In the genomic region with DNA sequence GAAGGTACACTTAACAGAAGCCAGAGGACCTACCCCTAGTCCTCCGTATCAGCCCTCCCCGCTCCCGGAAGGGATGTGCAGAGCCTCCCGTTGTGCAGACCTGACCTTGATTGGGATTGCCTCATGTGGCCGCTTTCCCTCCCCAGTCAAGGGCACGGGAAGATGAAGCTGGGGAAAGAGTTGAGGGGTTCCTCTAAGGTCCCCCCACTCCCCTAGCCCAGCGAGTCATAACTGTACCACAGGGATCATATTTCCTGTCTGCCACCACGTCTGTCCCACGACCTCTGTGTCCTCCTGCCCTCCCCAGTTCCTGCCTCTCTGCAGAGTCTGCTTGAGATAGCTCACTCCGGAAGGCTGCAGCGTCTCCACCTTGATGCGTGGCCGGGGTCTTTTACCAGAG, we compare ENCODE assay signal across 11 mouse cellular contexts. TPM values are rescaled to one million over a fixed set of nuclear protein-coding genes. Genes with fewer than 3 reads are reported as not detected.
DNase-seq lines count a peak whose midpoint lies in the region; ATAC-seq and TF ChIP-seq lines count a peak whose summit lies in the region.
"Had no signal": no experiment of that assay in that cellular context is flagged by ENCODE, and none has a peak within 500 bp of the region (broad histone marks: within the 10 kb centered on the region; RNA-seq: fewer than 3 reads in every experiment).

No protein-coding gene starts in this region.

- peaks cover 24% of the 10 kb centered on the region for H3K4me1 ChIP-seq in kidney, embryonic 15.5 days
- peaks cover 7% of the 10 kb centered on the region; the same call in 1 of the 2 replicates for H3K4me1 ChIP-seq in kidney, embryonic 16.5 days (ENCODE audit: insufficient read depth, low read length)
- peaks cover 0 to 6% of the 10 kb centered on the region in 2 experiments; a peak in 2 of 4 replicates for H3K4me1 ChIP-seq in liver, embryonic 14.5 days (replicated peaks; ENCODE audit: control insufficient read depth in 2 of 2, insufficient read depth in 2 of 2, low read length in 1 of 2)

- no peaks in the 10 kb centered on the region for H3K9me3 ChIP-seq in kidney, embryonic 15.5 days (replicated peaks)
- H3K9me3 ChIP-seq in kidney, embryonic 16.5 days (ENCODE audit: low read length) = no peaks in the 10 kb centered on the region
- no peaks in the 10 kb centered on the region for H3K9me3 ChIP-seq in liver, embryonic 14.5 days (ENCODE audit: control insufficient read depth, low read length)
- H3K9me3 ChIP-seq: embryonic facial prominence, embryonic 13.5 days; lung, embryonic 15.5 days had no signal

- no peak overlapping the region for H3K9ac ChIP-seq in kidney, embryonic 15.5 days
- H3K9ac ChIP-seq in kidney, embryonic 16.5 days (replicated peaks; ENCODE audit: low read length) = no peak overlapping the region
- no peak overlapping the region for H3K9ac ChIP-seq in liver, embryonic 14.5 days (replicated peaks)
- H3K9ac ChIP-seq: embryonic facial prominence, embryonic 13.5 days; lung, embryonic 15.5 days had no signal

- H3K4me2 ChIP-seq in kidney, embryonic 15.5 days = 0 out of 2 replicates have a peak overlapping the region, but pooled peaks have one; percentile 7
- H3K4me2 ChIP-seq in kidney, embryonic 16.5 days (replicated peaks; ENCODE audit: low read depth, low read length) = no peak overlapping the region
- H3K4me2 ChIP-seq in liver, embryonic 14.5 days (ENCODE audit: low read depth) = no peak overlapping the region
- H3K4me2 ChIP-seq: embryonic facial prominence, embryonic 13.5 days; lung, embryonic 15.5 days had no signal

- H3K4me3 ChIP-seq in kidney, embryonic 15.5 days (replicated peaks) = no peak overlapping the region
- H3K4me3 ChIP-seq in kidney, embryonic 16.5 days (ENCODE audit: low read length) = no peak overlapping the region
- H3K4me3 ChIP-seq in liver, embryonic 14.5 days (ENCODE audit: insufficient read depth in 1 of 2, low read depth in 2 of 2, low read length in 2 of 2) = no peak overlapping the region
- H3K4me3 ChIP-seq: embryonic facial prominence, embryonic 13.5 days; lung, embryonic 15.5 days had no signal

- no peaks in the 10 kb centered on the region for H3K36me3 ChIP-seq in kidney, embryonic 15.5 days
- no peaks in the 10 kb centered on the region for H3K36me3 ChIP-seq in kidney, embryonic 16.5 days (ENCODE audit: insufficient read depth, low read length)
- H3K36me3 ChIP-seq in liver, embryonic 14.5 days (replicated peaks; ENCODE audit: control insufficient read depth, insufficient read depth, low read depth) = no peaks in the 10 kb centered on the region
- H3K36me3 ChIP-seq: embryonic facial prominence, embryonic 13.5 days; lung, embryonic 15.5 days had no signal

- TF ChIP-seq EP300 in liver, embryonic 14.5 days (IDR thresholded peaks at IDR 0.05; ENCODE audit: low read depth) = no peak

- 16% methylated on average over 13 of the region's 13 CpGs for WGBS in kidney, embryonic 15.5 days
- 9% methylated on average over 13 of the region's 13 CpGs for WGBS in kidney, embryonic 16.5 days
- 5% methylated on average over 13 of the region's 13 CpGs for WGBS in liver, embryonic 14.5 days (ENCODE audit: insufficient replicate concordance)

- DNase-seq in liver, embryonic 14.5 days (ENCODE audit: low read depth in 3 of 3, low spot score in 3 of 3) = no peak
- DNase-seq in thymus, postnatal 10 days (ENCODE audit: low spot score in 2 of 2) = peak; percentile 28 to 45
- no peak for DNase-seq in ovary, adult 18-20 months (ENCODE audit: low spot score)
- DNase-seq in left cerebral cortex, adult 8-10 months (ENCODE audit: low spot score in 2 of 2) = no peak
- DNase-seq: gastrocnemius, postnatal 10 days; kidney, adult 9 months had no signal

- H3K27ac ChIP-seq in kidney, embryonic 15.5 days = no peak overlapping the region
- H3K27ac ChIP-seq in kidney, embryonic 16.5 days (ENCODE audit: low read length) = no peak overlapping the region
- no peak overlapping the region for H3K27ac ChIP-seq in liver, embryonic 14.5 days
- H3K27ac ChIP-seq: embryonic facial prominence, embryonic 13.5 days; lung, embryonic 15.5 days had no signal

- peaks cover 30% of the 10 kb centered on the region for H3K27me3 ChIP-seq in kidney, embryonic 15.5 days
- H3K27me3 ChIP-seq in kidney, embryonic 16.5 days (ENCODE audit: insufficient read depth, low read length) = peaks cover 8% of the 10 kb centered on the region; the same call in 1 of the 2 replicates
- peaks cover 30% of the 10 kb centered on the region for H3K27me3 ChIP-seq in liver, embryonic 14.5 days (ENCODE audit: control insufficient read depth, insufficient read depth, low read length)

- no peak for TF ChIP-seq CTCF in liver, embryonic 14.5 days (IDR thresholded peaks at IDR 0.05; ENCODE audit: low read depth)

- ATAC-seq in kidney, embryonic 15.5 days (replicated peaks; ENCODE audit: low FRiP score) = peak; percentile 43; the same call in 1 of the 2 replicates
- no peak; the same call in 1 of the 2 replicates for ATAC-seq in kidney, embryonic 16.5 days (ENCODE audit: low FRiP score, low TSS enrichment)
- peak; percentile 57; the same call in 1 of the 2 replicates for ATAC-seq in erythroblast, adult 5-6 weeks (replicated peaks; ENCODE audit: low FRiP score, poor library complexity, severe bottlenecking)
- ATAC-seq in liver, embryonic 14.5 days (ENCODE audit: insufficient read depth) = peak; percentile 26; the same call in 1 of the 2 replicates

RNA-seq across cellular contexts. Expression of a gene that starts 12.2 kb away (rescaled TPM):
- 148 and 167 TPM in 2 replicates for polyA plus RNA-seq in kidney, embryonic 15.5 days (2015; fragmentation: Nextera tagmentation; extraction: Ambion mirVana)
- polyA plus RNA-seq in kidney, embryonic 16.5 days (2015; fragmentation: Nextera tagmentation; extraction: Ambion mirVana) = 194 and 197 TPM in 2 replicates
- total RNA-seq in erythroblast, adult 5-6 weeks (2015; ENCODE audit: low replicate concordance) = 66.3 and 87.0 TPM in 2 replicates
- total RNA-seq in erythroblast, adult 5-6 weeks (2017; ENCODE audit: low replicate concordance) = 59.7 and 83.1 TPM in 2 replicates
- polyA plus RNA-seq in liver, embryonic 14.5 days (2012; rRNA removed) = 23.8 and 47.0 TPM in 2 replicates
- polyA plus RNA-seq in liver, embryonic 14.5 days (2014; fragmentation: Nextera tagmentation; extraction: Ambion mirVana) = 59.0 and 60.8 TPM in 2 replicates
- 10 to 100 TPM; 79.8 to 83.3 (median 82.0) TPM for total RNA-seq in left cerebral cortex, adult 8-10 months (2022)

RNA-seq across cellular contexts. Expression of a gene that starts 12.7 kb away (rescaled TPM):
- 0.99 and 7.4 TPM in 2 replicates for polyA plus RNA-seq in kidney, embryonic 15.5 days (2015; fragmentation: Nextera tagmentation; extraction: Ambion mirVana)
- 2.9 and 7.7 TPM in 2 replicates for polyA plus RNA-seq in kidney, embryonic 16.5 days (2015; fragmentation: Nextera tagmentation; extraction: Ambion mirVana)
- total RNA-seq in erythroblast, adult 5-6 weeks (2015; ENCODE audit: low replicate concordance) = 2.9 and 5.2 TPM in 2 replicates
- total RNA-seq in erythroblast, adult 5-6 weeks (2017; ENCODE audit: low replicate concordance) = 0.28 and 7.8 TPM in 2 replicates
- polyA plus RNA-seq in liver, embryonic 14.5 days (2012; rRNA removed) = 8.5 and 9.7 TPM in 2 replicates
- polyA plus RNA-seq in liver, embryonic 14.5 days (2014; fragmentation: Nextera tagmentation; extraction: Ambion mirVana) = not detected in 2 replicates
- total RNA-seq in left cerebral cortex, adult 8-10 months (2022) = 10 to 100 TPM; 10.4 to 20.8 (median 16.4) TPM
- polyA plus RNA-seq: embryonic facial prominence, embryonic 13.5 days had no signal

RNA-seq across cellular contexts. Expression of a gene that starts 35.9 kb away (rescaled TPM):
- 16.7 and 18.4 TPM in 2 replicates for polyA plus RNA-seq in kidney, embryonic 15.5 days (2015; fragmentation: Nextera tagmentation; extraction: Ambion mirVana)
- polyA plus RNA-seq in kidney, embryonic 16.5 days (2015; fragmentation: Nextera tagmentation; extraction: Ambion mirVana) = 20.4 and 22.4 TPM in 2 replicates
- total RNA-seq in erythroblast, adult 5-6 weeks (2015; ENCODE audit: low replicate concordance) = 2.3 and 2.5 TPM in 2 replicates
- total RNA-seq in erythroblast, adult 5-6 weeks (2017; ENCODE audit: low replicate concordance) = 1.6 and 5.2 TPM in 2 replicates
- 2.5 TPM in 2 replicates for polyA plus RNA-seq in liver, embryonic 14.5 days (2012; rRNA removed)
- polyA plus RNA-seq in liver, embryonic 14.5 days (2014; fragmentation: Nextera tagmentation; extraction: Ambion mirVana) = 2.7 and 3.3 TPM in 2 replicates
- 1 to 10 TPM; 7.4 to 8.6 (median 8.4) TPM for total RNA-seq in left cerebral cortex, adult 8-10 months (2022)

RNA-seq across cellular contexts. Expression of a gene that starts 57.6 kb away (rescaled TPM):
- 99.2 and 138 TPM in 2 replicates for polyA plus RNA-seq in kidney, embryonic 15.5 days (2015; fragmentation: Nextera tagmentation; extraction: Ambion mirVana)
- 130 and 138 TPM in 2 replicates for polyA plus RNA-seq in kidney, embryonic 16.5 days (2015; fragmentation: Nextera tagmentation; extraction: Ambion mirVana)
- total RNA-seq in erythroblast, adult 5-6 weeks (2015; ENCODE audit: low replicate concordance) = 95.5 and 123 TPM in 2 replicates
- total RNA-seq in erythroblast, adult 5-6 weeks (2017; ENCODE audit: low replicate concordance) = 51.2 and 98.1 TPM in 2 replicates
- 57.0 and 59.6 TPM in 2 replicates for polyA plus RNA-seq in liver, embryonic 14.5 days (2012; rRNA removed)
- 77.7 and 88.7 TPM in 2 replicates for polyA plus RNA-seq in liver, embryonic 14.5 days (2014; fragmentation: Nextera tagmentation; extraction: Ambion mirVana)
- total RNA-seq in left cerebral cortex, adult 8-10 months (2022) = 100 to 1,000 TPM in 1 of 4 experiments, 10 to 100 TPM in 3; 52.1 to 105 (median 68.9) TPM

Comparison
In these comparisons a context has a peak if more than half of its experiments do, and no peak if none do; other contexts are left out.
1. DNase-seq: peak in thymus, postnatal 10 days (2 of 2); none in liver, embryonic 14.5 days (0 of 3), ovary, adult 18-20 months (single experiment) and left cerebral cortex, adult 8-10 months (0 of 2).